Mouse (Mus musculus) midbrain, embryonic 12.5 days (tissue): Measurements from ENCODE around the gene Ntn3. TPM values are rescaled to one million over a fixed set of nuclear protein-coding genes. Genes with fewer than 3 reads are reported as not detected.

Experiments used
- ATAC-seq: fragments of 200-750 bp; cut with Nextera tagmentation; 2 replicates; pipeline ENCODE4 v1.8.0; 2017; ENCODE audit warnings: low read depth, moderate TSS enrichment, moderate library complexity; ENCODE audit not compliant: low FRiP score
- H3K27ac ChIP-seq: fragments of 300-500 bp; sonication (generic); replicated peaks from 2 replicates; pipeline ENCODE4 v1.5.1; 2016; ENCODE audit warnings: mild to moderate bottlenecking
- H3K27me3 ChIP-seq: fragments of 300-500 bp; sonication (generic); 2 replicates; pipeline ENCODE4 v1.6.1; 2016; ENCODE audit warnings: mild to moderate bottlenecking
- H3K36me3 ChIP-seq: fragments of 300-500 bp; sonication (generic); 2 replicates; pipeline ENCODE4 v1.6.1; 2016
- H3K4me1 ChIP-seq: fragments of 300-500 bp; sonication (generic); 2 replicates; pipeline ENCODE4 v1.6.1; 2016
- H3K4me2 ChIP-seq: fragments of 300-500 bp; sonication (generic); replicated peaks from 2 replicates; pipeline ENCODE4 v1.6.1; 2016; ENCODE audit warnings: mild to moderate bottlenecking, moderate library complexity
- H3K4me3 ChIP-seq: fragments of 300-500 bp; sonication (generic); 2 replicates; pipeline ENCODE4 v1.5.1; 2016; ENCODE audit warnings: mild to moderate bottlenecking
- H3K9ac ChIP-seq: fragments of 300-500 bp; sonication (generic); replicated peaks from 2 replicates; pipeline ENCODE4 v1.6.1; 2016; ENCODE audit warnings: mild to moderate bottlenecking, moderate library complexity
- H3K9me3 ChIP-seq: fragments of 300-500 bp; sonication (generic); 2 replicates; pipeline ENCODE4 v1.6.1; 2016; ENCODE audit warnings: mild to moderate bottlenecking
- WGBS: fragments of 180-500 bp; shearing (Covaris S2); methylation state at CpG from one replicate; pipeline ENCODE4 v1.1.7; 2016; 5-methylcytosine and 5-hydroxymethylcytosine counted together
- microRNA-seq: library from miRNA; unstranded; fragments of <30 nt; microRNA quantifications from one replicate; pipeline ENCODE4, GENCODE M21; 2017
- polyA plus RNA-seq: library from polyadenylated mRNA; unstranded; fragments of >200 nt; fragmentation: Nextera tagmentation; extraction: Ambion mirVana; gene quantifications from 2 replicates; pipeline ENCODE4 v1.2.1, GENCODE M21; 2016

Ntn3 gene
- polyA plus RNA-seq, 1 experiment from 2014 or later: 6.9 TPM

DNA sequence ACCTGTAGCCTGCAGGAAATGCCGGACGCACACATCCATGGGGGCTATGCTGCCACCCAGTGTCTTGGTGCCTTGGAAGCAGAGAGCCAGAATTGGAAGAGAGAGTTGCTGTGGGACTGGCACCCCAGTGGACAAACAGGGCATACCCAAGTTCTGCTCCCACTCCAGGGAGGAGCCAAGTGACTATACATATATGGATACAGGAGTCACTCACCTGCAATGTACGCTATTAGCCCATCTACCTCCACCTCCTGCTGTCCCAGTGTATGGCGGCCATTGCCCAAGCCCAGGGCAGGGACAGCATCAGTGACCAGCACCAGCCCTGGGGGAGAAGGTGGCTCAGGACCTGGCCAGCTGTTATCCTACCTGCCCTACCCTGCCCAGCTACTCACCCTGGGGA is 51.8 kb downstream of the Ntn3 start:
- 89% methylated on average over 4 of the region's 4 CpGs for WGBS
- H3K9ac ChIP-seq: no peak overlapping the region
- H3K27ac ChIP-seq: no peak overlapping the region
- H3K4me2 ChIP-seq: no peak overlapping the region
- H3K27me3 ChIP-seq: no peaks in the 10 kb centered on the region; the same call in 1 of the 2 replicates
- peaks cover 4% of the 10 kb centered on the region for H3K4me1 ChIP-seq
- H3K36me3 ChIP-seq: peaks cover 17% of the 10 kb centered on the region; the same call in 1 of the 2 replicates
- no peak for ATAC-seq
- H3K9me3 ChIP-seq: no peaks in the 10 kb centered on the region
- H3K4me3 ChIP-seq: no peak overlapping the region

DNA sequence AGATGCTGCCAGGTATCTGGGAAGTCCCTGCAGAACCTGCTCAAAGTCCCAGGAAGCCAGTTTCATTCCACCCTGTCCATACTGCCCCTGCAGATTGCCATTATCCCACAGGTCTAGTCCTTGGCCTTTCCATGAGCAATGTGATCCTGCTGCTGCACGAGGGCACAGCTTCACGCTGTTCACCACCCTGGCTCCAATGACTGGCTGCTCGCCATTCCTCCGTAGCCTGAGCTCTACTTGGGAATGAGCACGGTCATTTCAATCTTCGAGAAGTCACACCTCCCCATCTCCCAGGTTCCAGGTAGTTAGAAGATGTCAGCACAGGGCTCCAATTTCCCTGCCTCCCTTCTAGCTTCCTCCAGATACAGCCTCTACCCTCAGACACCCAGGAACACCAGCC is 52.2 kb downstream of the Ntn3 start:
- no peak for ATAC-seq
- peaks cover 4% of the 10 kb centered on the region; the same call in 1 of the 2 replicates for H3K4me1 ChIP-seq
- 96% methylated on average over 6 of the region's 6 CpGs for WGBS
- no peak overlapping the region for H3K27ac ChIP-seq
- no peak overlapping the region for H3K4me2 ChIP-seq
- H3K9me3 ChIP-seq: no peaks in the 10 kb centered on the region
- no peak overlapping the region for H3K4me3 ChIP-seq
- H3K36me3 ChIP-seq: peaks cover 17% of the 10 kb centered on the region; the same call in 1 of the 2 replicates
- H3K9ac ChIP-seq: no peak overlapping the region
- no peaks in the 10 kb centered on the region; the same call in 1 of the 2 replicates for H3K27me3 ChIP-seq

DNA sequence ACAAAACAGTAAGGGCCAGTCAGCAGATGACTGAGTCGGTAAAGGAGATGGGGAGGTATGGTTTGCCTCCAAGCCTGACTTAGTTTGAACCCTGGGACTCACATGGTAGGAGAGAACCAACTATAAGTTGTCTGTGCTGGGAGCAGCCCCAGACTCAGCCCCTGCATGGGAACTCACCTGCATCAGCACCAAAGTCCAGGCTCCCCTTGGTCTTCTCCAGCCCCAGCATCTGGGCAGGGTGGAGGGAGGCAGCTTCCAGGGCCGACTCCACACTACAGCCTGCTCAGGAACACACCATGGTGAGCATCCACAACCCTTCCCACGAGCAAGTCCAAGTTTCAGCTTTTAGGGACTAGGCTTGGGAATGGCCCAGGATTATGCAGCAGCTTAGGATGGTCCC is 52.9 kb downstream of the Ntn3 start:
- no peak for ATAC-seq
- Histone ChIP-seq H3K36me3 (peaks cover 17% of the 10 kb centered on the region; the same call in 1 of the 2 replicates), H3K4me2 (no peak overlapping the region), H3K4me3 (no peak overlapping the region), H3K27me3 (no peaks in the 10 kb centered on the region; the same call in 1 of the 2 replicates), H3K9me3 (no peaks in the 10 kb centered on the region), H3K4me1 (peaks cover 9% of the 10 kb centered on the region), H3K9ac (no peak overlapping the region), H3K27ac (no peak overlapping the region)
- WGBS: 85% methylated on average over 3 of the region's 3 CpGs

DNA sequence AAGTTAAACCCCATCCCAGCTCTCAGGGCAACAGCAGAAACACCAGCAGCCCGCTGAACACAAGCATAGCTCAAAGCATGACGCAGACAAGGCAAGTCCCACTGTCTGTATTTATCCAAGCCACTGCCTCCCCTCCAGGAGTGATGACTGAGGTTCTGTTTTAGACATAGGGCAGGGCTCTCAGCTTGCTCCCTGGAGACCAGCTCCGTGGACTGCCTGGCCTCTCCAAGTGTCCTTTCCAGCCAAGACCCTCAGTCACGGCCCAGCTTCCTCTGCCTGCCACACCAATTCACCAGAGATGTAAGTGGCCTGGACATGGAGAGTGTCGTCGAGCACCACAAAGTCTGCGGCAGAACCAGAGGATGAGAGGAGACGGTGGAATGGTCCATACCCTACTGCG is 53.6 kb downstream of the Ntn3 start:
- H3K36me3 ChIP-seq: peaks cover 17% of the 10 kb centered on the region; the same call in 1 of the 2 replicates
- WGBS: 93% methylated on average over 9 of the region's 9 CpGs
- H3K27me3 ChIP-seq: no peaks in the 10 kb centered on the region; the same call in 1 of the 2 replicates
- H3K4me3 ChIP-seq: no peak overlapping the region
- no peak for ATAC-seq
- H3K27ac ChIP-seq: no peak overlapping the region
- H3K9me3 ChIP-seq: no peaks in the 10 kb centered on the region
- H3K4me2 ChIP-seq: no peak overlapping the region
- no peak overlapping the region for H3K9ac ChIP-seq
- peaks cover 9% of the 10 kb centered on the region for H3K4me1 ChIP-seq

DNA sequence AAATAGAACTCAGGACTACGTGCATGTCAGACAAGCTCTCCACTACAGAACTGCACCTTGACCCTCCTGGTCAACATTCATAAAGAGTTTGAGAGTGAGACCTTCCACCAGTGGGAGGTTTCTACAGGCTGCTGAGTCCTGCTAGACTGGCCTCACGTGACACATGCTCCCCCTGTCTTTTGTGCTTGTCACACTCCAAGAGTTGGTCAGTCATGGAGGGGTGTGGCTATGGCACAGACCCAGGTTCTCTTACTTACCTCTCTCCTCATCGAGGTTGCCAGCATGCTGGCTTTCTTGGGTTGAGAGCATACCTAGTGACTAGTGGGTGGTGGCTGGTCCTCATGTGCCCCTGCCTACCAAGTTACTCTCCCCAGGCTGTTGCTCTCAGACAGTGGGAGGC is 54.9 kb downstream of the Ntn3 start:
- Histone ChIP-seq H3K27ac (no peak overlapping the region), H3K9ac (no peak overlapping the region), H3K4me1 (peaks cover 9% of the 10 kb centered on the region), H3K9me3 (no peaks in the 10 kb centered on the region), H3K27me3 (no peaks in the 10 kb centered on the region; the same call in 1 of the 2 replicates), H3K36me3 (peaks cover 17% of the 10 kb centered on the region; the same call in 1 of the 2 replicates), H3K4me3 (no peak overlapping the region), H3K4me2 (no peak overlapping the region)
- 75% methylated on average over 3 of the region's 3 CpGs for WGBS
- no peak for ATAC-seq

Small RNA genes lying within 50 kb of the gene (microRNA-seq; reads per million reads assigned to microRNA genes)
- gene Mir5134 (4.2 reads per million, percentile 16 among the genes with 10 or more reads in this experiment), gene Mir6965 (2.8 reads per million, percentile 6 among the genes with 10 or more reads in this experiment)

Other genes starting within 250 kb of the Ntn3 start
- not detected in 2 replicates for gene Prss30, start 229.0 kb downstream of the Ntn3 start, polyA plus RNA-seq
- gene Prss22, start 211.4 kb downstream of the Ntn3 start, polyA plus RNA-seq: 0.17 TPM in 1 of 2 replicates, not detected in the other
- gene Prss27, start 171.4 kb downstream of the Ntn3 start, polyA plus RNA-seq: 0.19 and 0.37 TPM in 2 replicates
- 86.9 and 92.3 TPM in 2 replicates for gene Kctd5, start 136.0 kb downstream of the Ntn3 start, polyA plus RNA-seq
- 53.5 and 56.2 TPM in 2 replicates for gene Pdpk1, start 58.6 kb downstream of the Ntn3 start, polyA plus RNA-seq
- gene Amdhd2, start 45.8 kb downstream of the Ntn3 start, polyA plus RNA-seq: 31.5 and 32.9 TPM in 2 replicates
- gene Atp6v0c, start 39.8 kb downstream of the Ntn3 start, polyA plus RNA-seq: 512 and 518 TPM in 2 replicates
- gene Tbc1d24, start 4.0 kb downstream of the Ntn3 start, polyA plus RNA-seq: 14.2 and 14.8 TPM in 2 replicates
- 13.9 and 14.7 TPM in 2 replicates for gene Tedc2, start 11.3 kb upstream of the Ntn3 start, polyA plus RNA-seq
- 76.5 and 77.3 TPM in 2 replicates for gene Ccnf, start 42.0 kb upstream of the Ntn3 start, polyA plus RNA-seq
- gene Abca17, start 141.5 kb upstream of the Ntn3 start, polyA plus RNA-seq: 0.41 TPM in 1 of 2 replicates, not detected in the other
- 19.2 and 21.2 TPM in 2 replicates for gene Abca3, start 142.4 kb upstream of the Ntn3 start, polyA plus RNA-seq
- gene Rnps1, start 205.0 kb upstream of the Ntn3 start, polyA plus RNA-seq: 367 and 378 TPM in 2 replicates
- 53.7 and 68.0 TPM in 2 replicates for gene Eci1, start 217.1 kb upstream of the Ntn3 start, polyA plus RNA-seq
- 5.3 and 5.5 TPM in 2 replicates for gene Dnase1l2, start 233.6 kb upstream of the Ntn3 start, polyA plus RNA-seq